Mouse (Mus musculus) left cerebral cortex, adult 2 months (tissue): Measurements from ENCODE around the gene Fto. TPM values are rescaled to one million over a fixed set of nuclear protein-coding genes. Genes with fewer than 3 reads are reported as not detected.

Experiments
- DNase-seq, 2 experiments: peaks; one replicate each; pipeline ENCODE4 v3.0.0; 2021 to 2022; ENCODE audit warnings: low spot score in 2 of 2, mixed read lengths in 1 of 2; ENCODE audit errors: extremely low spot score in 1 of 2
- H3K27ac ChIP-seq: fragments of 200-600 bp; 2 replicates; pipeline ENCODE4 v1.8.1; 2022
- H3K4me3 ChIP-seq: fragments of 200-600 bp; 2 replicates; pipeline ENCODE4 v1.8.1; 2022
- CTCF ChIP-seq: fragments of 200-600 bp; IDR thresholded peaks from 2 replicates; pipeline ENCODE4 v1.8.1; 2022; ENCODE audit warnings: antibody characterized with exemption, mild to moderate bottlenecking, moderate library complexity
- intact Hi-C: fragments of 180-260 bp; cut with DNase I; formaldehyde crosslinking; loops from one replicate; pipeline ENCODE4 v1.15.1; 2025
- total RNA-seq, 2 experiments: library from RNA; stranded (reverse); gene quantifications; 2 replicates each; pipeline ENCODE4 v1.2.3; 2021

Gene Fto
- total RNA-seq, 2 experiments from 2014 or later, result 152 to 155 TPM

DNA sequence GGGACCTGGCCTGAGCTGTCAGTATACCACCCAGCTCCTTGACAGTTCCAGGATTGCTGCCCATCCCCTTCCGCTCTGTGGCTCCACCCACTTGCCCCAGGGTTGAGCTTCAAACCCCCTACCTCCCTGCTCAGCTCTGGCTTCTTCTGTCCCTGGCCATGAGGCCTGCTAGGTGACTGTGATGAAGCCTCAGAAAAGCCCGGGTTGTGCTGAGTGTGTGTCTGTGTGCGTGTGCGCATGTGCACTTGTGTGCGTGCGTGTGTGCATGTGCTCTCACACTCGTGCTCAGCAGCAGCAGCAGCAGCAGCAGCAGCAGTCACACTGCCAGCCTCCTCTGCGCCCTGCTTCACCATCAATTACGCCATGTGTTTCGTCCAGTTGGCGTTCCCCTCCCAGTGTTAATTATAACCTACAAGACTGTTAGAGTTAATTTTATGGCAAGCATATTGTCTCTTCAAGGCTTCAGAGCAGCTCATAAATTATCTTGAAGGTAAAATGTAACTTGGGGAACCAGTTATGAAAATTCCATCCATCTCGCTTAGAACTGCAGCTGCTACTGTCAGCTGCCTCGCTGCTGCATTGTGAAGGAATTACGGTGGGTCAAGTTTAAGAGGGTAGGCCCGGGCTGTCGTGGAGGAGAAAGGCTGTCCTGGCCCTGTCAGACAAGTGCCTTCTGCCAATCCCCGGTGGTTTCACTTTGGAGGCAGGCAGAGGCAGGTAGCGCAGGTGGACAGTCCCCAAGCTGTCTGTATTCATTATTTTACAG lies 219.5 kb downstream of the Fto start:
- Histone ChIP-seq H3K27ac (0 out of 2 replicates have a peak overlapping the region, but pooled peaks have one; percentile 24), H3K4me3 (no peak overlapping the region)
- intact Hi-C loops, result loop anchor here (1.0 to 5.0 kb wide), 3 partner anchors 264 to 1189 kb away; no protein-coding TSS in a partner anchor
- no peak for DNase-seq
- TF ChIP-seq CTCF, result no peak

DNA sequence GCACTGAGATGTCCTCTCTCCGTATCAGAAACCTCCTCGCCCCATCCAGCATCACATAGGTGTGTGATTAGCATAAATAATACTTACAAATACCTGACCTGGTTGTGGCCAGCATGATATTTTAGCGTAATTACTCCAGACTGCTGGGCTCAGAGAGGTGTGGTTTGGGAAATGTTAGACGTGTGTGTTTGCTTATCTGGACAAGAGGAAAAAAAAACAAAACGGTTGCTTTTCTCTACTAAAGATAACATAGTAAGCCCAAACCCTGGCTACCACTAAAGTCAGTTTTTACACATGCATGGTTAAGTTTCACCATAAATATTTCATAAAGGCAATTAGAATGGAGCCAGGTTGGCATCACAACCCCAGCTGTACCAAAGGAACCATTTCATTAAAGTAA lies 221.4 kb downstream of the Fto start:
- Histone ChIP-seq H3K27ac (no peak overlapping the region), H3K4me3 (no peak overlapping the region)
- DNase-seq, result no peak
- intact Hi-C loops, result loop anchor here (5.0 kb wide), 1 partner anchor 1188 kb away; no protein-coding TSS in a partner anchor
- TF ChIP-seq CTCF, result no peak

DNA sequence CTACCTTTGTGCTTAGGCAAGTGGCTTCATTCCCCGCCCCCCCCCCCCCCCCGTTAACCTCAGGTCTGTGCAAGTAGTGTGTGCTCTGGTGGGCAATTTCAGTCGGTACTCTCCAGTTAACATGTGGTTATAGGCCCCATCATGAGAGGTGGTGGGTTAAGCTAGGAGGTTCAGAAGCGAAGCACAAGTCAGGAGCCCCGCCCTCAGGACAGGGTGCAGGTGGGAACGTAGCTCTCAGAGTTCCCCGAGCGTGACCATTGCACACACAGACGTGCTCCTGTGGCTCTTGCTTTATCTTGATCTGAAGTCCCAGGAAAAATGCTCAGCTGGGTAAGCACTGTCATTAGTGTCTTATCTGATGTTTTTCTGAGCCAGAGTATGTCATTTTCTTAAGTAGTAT lies 224.8 kb downstream of the Fto start:
- no peak for DNase-seq
- no peak overlapping the region for H3K27ac ChIP-seq
- intact Hi-C loops, result no loop called here
- TF ChIP-seq CTCF, result no peak
- H3K4me3 ChIP-seq, result no peak overlapping the region

- DNase-seq, result no peak
- intact Hi-C loops, result no loop called here
- Histone ChIP-seq H3K4me3 (no peak overlapping the region), H3K27ac (no peak overlapping the region)
- TF ChIP-seq CTCF, result no peak
These were observed 225.6 kb downstream of the Fto start for GRCm38 (mm10) chr8:91538892-91539291.

GRCm38 (mm10) chr8:91539586-91539985 lies 226.3 kb downstream of the Fto start:
- intact Hi-C loops, result no loop called here
- DNase-seq, result no peak
- Histone ChIP-seq H3K4me3 (no peak overlapping the region), H3K27ac (no peak overlapping the region)
- no peak for TF ChIP-seq CTCF

- intact Hi-C loops, result no loop called here
- Histone ChIP-seq H3K27ac (no peak overlapping the region), H3K4me3 (no peak overlapping the region)
- no peak for DNase-seq
- no peak for TF ChIP-seq CTCF
These were observed 227.9 kb downstream of the Fto start for GRCm38 (mm10) chr8:91541229-91541628.

DNA sequence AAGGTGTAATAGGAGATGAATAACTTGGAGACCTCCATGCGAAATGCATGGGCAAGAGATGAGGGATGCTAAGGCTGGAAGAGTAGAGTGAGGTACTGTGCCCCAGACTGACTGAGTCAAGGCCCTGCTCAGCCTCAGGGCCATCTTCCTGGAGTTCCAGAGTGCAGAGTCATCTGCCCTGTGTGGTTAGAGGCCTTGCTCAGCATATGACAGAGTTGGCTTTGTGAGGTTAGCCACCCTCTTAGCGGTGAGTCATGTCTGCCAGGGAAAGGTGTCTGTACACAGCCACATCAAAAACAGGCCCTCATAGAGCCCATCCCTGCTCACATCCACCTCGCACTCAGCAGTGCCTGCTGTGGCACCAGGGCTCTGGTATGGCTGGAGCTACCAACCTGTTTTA lies 232.2 kb downstream of the Fto start:
- no peak overlapping the region for H3K27ac ChIP-seq
- H3K4me3 ChIP-seq, result no peak overlapping the region
- TF ChIP-seq CTCF, result no peak
- DNase-seq, result no peak
- intact Hi-C loops, result no loop called here

DNA sequence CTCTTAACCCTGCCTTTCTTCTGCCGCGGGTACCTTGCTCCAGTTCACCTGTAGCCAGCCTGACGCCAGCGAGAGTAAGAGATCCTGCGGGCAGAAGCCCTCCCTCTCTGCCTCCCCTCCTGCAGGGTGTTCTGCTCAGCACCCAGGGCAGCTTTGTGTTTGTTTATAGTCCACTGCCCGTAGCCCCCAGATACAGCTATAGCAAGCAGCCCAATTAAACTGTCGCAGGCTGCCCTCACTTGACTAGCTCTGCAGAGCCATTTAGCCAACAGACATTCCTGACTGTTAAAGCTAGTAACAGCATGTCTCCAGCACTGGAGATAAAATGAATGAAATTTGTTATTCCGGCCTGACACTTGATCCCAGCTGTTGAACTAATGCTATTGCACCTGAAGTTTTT lies 233.3 kb downstream of the Fto start:
- Histone ChIP-seq H3K27ac (no peak overlapping the region), H3K4me3 (no peak overlapping the region)
- TF ChIP-seq CTCF, result no peak
- no peak for DNase-seq
- intact Hi-C loops, result no loop called here

DNA sequence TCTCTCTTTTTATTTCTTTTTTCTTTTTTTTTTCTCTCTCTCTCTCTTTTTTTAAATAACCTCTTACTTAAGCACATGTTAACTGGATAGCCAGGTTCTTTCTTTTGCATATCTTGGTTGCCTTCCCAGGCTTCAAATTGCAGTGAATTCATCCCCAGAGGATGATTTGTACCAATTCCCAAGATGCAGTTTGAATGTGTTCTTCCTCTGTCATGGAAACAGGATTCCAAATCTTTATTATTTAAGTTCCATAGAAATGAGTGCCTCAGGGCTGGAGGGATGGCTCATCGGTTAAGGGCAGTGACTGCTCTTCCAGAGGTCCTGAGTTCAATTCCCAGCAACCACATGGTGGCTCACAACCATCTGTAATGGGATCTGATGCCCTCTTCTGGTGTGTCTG lies 236.8 kb downstream of the Fto start:
- Histone ChIP-seq H3K4me3 (no peak overlapping the region), H3K27ac (no peak overlapping the region)
- intact Hi-C loops, result no loop called here
- no peak for DNase-seq
- TF ChIP-seq CTCF, result no peak; the same call in 1 of the 2 replicates

- H3K4me3 ChIP-seq, result no peak overlapping the region
These were observed 237.9 kb downstream of the Fto start for GRCm38 (mm10) chr8:91551166-91551765.

DNA sequence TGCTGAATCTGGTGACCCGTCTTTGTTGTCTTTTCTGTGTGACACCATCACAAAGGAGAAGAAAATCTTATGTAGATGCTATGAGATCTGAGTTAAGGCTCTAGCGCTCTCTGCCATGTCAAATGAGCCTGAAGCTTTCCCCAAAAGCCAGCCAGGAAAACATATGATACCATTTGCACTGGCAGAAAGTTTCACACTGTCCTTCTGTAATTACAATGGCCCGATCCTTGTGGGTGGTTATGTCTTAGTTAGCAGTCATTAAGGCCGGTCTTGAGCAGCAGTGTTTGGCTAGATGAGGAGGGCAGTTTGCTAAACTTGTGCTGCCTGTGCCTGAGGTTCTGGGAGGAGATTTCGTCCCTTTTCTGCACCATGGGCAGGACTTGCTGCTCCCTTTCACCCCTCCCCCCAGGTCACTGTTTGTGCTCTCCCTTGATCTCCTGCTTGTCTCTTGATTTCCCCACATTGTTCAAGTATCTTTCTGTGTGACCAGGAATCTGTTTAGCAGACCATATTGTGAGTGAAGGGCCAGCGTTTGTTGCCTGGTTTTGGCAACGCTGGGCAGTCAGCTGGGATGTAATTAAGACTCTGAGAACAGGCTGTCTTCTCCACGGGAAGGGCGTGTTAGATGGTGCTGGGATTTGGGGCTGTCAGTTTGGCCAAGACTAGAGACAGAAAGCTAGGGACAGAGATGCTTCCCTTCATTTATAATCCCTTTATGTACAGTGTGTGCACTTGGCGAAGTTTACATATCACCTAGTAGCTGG lies 238.6 kb downstream of the Fto start:
- Histone ChIP-seq H3K27ac (peak overlapping the region; percentile 47), H3K4me3 (no peak overlapping the region)
- TF ChIP-seq CTCF, result no peak
- DNase-seq, result no peak
- intact Hi-C loops, result no loop called here

More at GRCm38 (mm10) chr8:91551166-91551765, 237.9 kb downstream of the Fto start:
- peak overlapping the region; percentile 47 for H3K27ac ChIP-seq
- TF ChIP-seq CTCF, result no peak
- intact Hi-C loops, result no loop called here
- no peak for DNase-seq

DNA sequence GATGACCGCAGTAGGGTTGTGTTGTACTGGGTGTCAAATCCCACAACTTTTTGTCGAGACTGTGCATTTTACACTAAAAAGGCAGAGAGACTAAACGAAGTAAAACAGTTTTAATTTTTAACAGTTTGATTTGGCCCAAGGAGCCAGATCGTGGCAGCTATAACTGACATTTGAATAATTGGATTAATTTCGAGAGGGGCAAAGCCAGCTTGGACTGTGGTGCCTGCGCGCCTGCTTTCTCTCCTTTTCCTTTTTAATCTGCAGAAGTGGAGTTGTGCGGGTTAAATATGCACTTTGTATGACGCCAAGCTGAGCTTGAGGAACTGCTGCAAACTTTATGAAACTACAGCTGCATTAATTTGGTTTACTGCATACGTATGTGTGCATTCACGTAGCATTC lies 239.3 kb downstream of the Fto start:
- H3K27ac ChIP-seq, result no peak overlapping the region; the same call in 1 of the 2 replicates
- intact Hi-C loops, result no loop called here
- TF ChIP-seq CTCF, result no peak
- no peak for DNase-seq
- no peak overlapping the region for H3K4me3 ChIP-seq
